Mouse (Mus musculus) heart, adult 8-10 months (tissue): ENCODE measurements at regions not wholly inside any gene's neighbourhood (a gene's known extent, or its start where the extent isn't known, plus 50 kb on each side); places are given as distances from the start of the nearest gene placed in this dataset.

Experiments used
- DNase-seq: peaks from one replicate; pipeline ENCODE4 v3.0.0; 2022; ENCODE audit warnings: low spot score

DNA sequence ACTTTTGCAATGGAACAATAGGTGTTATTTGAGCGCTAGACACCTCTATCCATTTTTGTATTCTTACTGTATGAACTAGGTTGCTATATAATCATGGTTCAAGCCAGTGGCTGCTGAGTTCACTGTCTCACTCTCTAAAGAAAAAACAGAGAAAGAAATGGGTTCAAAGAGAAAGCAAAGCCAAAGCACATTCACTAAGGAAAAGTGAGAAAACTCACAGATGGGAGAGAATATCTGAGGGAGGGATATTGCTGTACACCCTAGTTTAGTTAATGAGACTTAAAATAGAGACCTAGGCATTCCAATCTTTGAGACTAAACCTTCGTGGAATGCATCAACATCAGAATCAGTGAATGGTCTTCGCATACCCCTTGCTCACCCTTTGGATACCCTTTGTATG lies 371.0 kb downstream of the Fam198b start:
- no peak for DNase-seq

DNA sequence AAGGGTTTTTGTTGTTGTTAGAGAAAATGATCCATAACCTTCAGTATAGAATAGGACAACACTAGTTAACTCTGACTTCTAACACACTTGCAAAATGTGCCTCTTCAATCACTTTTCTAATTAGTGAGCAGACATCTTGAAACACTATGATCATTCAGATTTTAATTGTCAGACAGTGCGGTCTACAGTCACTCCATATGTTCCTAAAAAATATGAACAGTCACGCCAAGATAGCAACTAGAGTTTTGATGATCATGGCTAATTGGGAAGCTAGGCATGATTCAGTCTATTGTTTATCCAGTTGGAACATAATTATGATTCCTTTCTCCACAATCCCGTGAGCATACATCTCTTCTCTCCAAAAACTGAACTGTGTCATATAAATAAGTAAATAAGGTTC lies 372.1 kb downstream of the Fam198b start:
- DNase-seq: no peak

DNA sequence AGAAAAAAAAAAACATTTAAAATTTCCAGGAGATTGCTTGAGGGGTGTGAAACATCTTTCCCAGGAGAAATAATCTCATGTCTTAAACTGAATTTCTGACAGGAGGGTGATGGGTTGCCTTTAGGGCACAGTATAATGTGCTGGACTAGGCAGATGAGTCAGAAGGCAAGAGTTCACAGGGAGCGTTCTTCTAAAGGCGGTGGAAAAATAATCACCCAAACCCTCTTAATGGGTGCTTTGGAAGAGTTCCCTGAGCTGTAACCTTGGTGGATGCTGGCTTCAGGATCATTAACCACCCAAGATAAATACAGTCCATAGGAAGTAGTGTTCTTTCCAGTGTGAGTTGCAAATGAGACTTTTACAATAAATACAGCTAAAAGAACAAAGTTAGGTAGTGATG lies 378.8 kb downstream of the Fam198b start:
- DNase-seq: no peak

DNA sequence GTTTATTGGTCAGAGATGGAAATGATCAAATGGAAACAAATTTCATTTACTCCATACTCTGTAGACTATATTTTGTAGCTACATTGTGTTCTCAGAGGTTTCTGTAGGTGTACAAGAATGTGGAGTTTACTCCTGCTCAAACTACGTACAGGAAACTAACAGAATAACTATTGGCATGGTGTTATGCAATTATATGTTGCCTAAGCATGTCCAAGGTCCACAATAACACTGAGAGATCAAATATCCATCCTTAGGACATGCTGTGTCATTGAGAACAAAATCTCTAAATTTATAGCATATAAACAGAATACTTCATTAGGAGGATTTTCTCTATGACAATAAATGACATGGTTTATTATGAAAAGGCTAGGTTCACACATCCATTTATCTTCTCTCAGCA lies 400.3 kb downstream of the Fam198b start:
- no peak for DNase-seq

DNA sequence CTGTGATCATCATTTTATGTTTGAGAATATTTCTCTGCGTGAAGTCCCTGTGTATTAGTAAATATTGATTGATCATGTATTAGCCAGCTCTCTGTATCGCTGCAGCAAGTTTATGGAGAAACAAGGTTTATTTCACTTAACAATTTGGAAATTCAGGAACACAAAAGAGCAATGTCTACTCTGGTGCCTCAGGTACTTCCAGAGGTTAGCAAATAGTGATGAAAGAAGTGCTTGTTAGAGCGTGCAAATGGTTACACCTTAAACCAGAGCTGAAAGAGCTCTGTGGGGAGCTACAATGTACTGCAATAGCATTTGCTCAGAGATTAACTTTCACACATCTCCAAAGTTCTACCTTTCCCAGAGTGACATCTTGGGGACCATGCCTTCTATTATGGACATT lies 400.9 kb downstream of the Fam198b start:
- no peak for DNase-seq

DNA sequence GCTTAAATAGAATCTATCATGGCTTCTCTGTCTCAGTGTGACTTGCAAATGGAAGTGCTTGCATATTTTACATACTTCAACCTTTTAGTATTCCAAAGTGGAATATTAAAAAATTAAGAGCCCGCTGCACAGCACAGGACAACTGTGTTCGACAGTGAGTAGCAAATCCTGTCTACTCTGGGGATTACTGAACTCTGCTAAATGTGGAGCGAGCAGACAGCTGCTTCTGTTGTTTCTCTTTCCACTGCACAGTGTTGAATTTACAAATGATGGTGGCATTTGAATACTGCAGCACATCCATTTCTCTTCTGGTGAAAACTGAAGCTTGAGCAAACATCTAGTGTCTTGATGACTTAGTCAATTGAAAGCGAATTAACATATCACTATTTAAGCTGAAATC lies 409.2 kb downstream of the Fam198b start:
- no peak for DNase-seq

DNA sequence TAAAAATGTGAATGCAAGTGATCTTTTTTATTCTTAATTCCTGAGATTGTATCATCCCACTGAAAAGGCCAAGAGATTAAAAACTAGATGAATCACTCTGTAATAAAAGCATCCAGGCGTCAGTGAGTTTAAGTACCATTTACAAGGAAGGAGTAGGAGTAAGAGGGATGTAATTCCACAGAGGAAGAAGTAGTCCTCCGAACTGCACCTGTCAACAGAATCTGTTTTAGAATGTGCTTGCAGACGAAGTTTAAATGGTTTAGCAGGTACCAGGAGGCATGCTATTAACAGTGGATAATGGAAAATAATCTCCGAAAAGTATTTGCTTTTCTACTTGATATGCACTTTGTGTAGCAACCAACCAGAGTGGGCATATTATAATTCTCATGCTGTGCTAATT lies 423.3 kb downstream of the Fam198b start:
- no peak for DNase-seq

DNA sequence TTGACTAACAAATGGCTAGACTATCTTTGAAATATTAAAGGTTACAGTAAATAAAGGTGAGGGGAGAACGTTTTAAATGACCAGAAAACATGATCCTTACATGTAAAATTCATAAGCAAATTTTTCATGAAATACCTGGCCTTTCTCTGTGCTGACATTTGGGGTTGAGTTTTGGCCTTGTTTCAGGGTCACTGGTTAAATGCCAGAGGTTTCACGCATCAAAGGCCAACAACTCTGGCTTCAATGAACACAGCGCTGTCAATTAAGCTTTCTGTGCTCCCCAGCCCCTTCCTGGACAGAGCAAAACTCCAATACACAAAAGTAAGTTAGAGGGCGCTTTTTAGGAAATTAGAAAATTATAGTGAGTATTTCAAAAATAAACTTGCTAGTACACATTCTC lies 425.6 kb downstream of the Fam198b start:
- DNase-seq: no peak

DNA sequence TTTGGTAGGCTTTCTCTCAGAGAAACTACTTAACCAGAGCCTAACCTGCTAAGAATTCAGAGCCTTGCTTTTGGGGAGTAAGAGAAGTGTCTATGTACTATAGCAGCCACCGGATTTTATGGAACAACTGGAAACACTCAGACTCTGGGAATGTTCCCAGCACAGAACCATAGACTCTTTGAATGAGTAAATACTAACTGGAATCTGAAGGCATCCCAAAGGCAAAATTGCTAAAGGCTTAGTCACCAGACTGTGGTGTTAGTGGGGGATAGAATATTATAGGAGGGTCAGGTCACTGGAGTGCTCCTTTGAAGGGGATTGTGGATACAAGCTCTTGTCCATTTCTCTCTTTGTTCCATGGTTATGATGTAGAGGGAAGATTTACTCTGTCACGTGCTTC lies 427.4 kb downstream of the Fam198b start:
- no peak for DNase-seq

DNA sequence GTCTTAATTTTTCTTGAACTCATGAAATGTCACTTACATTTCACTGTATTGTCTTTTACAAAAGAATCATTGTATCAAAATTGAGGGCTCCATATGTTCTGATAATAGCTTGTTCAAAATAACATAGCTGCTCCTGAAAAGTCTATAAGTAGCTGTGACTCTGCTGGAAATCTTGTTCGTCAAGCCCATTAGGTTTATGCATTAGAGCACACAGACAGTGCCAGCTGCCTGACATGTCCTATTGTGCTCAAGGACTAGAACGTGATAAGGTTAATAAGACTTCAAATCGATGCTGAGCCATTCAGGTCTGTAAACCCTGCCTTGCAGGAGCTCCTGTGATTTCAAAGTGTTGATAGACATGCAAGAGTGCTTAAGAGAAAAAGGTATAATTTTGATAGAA lies 438.0 kb downstream of the Fam198b start:
- no peak for DNase-seq

DNA sequence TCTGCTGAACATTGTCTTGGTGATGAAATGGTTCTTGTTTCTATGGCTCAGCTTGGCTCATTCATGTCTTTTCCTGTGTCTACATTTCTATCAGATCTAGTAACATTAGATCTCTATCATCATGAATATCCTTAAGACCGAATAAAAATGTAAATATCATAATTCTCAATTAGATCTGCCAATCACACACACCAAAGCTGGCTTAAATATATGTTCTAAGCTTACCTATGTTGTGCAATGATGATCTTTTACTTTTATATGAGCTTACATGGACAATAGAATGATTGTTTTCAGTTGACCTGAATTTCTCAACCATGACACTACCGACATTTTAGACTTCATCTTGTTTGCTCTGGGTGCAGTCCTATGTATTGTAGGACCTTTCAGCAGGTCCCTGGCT lies 440.4 kb downstream of the Fam198b start:
- DNase-seq: no peak

DNA sequence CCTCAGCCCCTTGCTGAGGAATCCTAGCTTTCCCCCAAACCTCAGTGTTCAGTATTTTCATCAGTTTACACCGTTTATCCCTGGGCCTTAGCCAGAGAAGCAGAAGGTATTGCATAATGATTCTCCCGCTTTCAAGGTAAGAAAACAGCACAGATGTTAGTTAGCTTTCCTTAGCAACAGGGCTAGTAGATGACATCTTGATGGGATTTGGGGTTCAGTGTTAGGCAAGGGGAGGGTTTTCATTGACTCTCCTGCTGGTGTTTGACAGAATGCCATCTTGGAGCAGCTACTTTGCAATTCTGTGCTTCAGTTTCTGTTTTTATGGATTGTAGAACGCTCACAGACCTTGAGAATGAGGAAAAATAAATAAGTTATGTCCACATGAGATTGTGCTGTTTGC lies 447.4 kb downstream of the Fam198b start:
- no peak for DNase-seq

DNA sequence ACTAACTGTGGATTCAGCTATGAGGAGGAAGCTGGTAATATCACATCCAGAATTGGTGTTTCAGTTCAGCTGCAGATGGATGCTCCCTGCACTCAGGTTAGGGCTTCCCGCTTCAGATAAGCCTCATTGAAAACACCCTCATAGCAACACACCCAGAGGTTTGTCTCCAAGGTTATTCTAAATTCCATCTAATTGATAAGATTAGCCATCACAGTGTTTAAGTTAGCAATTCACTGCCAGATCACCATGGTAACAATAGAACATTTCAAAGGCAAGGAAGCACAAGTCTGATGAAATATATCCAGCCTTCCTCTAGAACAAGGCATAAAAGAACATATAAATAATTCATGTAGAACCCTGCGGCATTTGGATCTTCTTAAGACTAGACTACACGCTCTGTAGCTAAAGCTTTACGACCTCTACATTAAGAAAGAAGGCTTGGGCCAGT lies 450.1 kb downstream of the Fam198b start:
- no peak for DNase-seq

DNA sequence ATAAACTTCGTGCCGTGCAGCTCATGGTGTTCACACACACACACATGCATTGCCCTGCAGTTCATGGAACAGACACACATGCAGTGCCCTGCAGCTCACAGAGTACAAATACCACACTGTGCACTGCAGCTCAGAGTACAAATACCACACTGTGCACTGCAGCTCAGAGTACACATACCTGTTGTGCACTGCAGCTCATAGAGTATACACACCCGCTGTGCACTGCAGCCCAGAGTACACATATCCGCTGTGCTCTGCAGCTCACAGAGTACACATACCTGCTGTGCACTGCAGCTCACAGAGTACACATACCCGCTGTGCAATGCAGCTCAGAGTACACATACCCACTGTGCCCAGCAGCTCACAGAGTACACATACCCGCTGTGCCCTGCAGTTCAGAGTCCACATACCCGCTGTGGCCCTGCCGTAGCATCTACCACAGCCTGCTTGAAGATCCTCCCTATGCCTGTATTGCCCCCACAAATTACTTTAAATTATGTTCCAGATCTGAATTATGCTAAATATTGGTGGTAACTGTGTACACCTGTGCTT lies 451.9 kb downstream of the Fam198b start:
- DNase-seq: no peak

DNA sequence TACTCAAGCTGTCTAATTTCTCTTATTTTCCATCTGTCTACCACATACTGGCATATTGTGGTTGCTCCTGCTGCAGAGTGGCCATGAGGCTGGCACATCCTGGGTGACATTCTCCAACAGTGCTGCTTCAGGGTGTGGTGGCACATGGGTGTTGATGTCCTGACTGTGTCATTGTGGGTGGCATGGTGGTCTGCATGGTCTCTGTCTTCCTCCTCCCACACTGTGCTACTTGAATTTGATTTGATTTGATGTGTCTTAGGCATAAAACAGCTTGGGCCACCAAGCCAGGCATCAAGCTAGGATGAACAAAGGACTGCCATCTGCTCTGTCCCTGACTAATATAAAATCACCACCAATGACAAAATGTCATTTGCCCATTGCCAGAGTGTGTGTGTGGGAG lies 434.7 kb downstream of the Gria2 start:
- no peak for DNase-seq

DNA sequence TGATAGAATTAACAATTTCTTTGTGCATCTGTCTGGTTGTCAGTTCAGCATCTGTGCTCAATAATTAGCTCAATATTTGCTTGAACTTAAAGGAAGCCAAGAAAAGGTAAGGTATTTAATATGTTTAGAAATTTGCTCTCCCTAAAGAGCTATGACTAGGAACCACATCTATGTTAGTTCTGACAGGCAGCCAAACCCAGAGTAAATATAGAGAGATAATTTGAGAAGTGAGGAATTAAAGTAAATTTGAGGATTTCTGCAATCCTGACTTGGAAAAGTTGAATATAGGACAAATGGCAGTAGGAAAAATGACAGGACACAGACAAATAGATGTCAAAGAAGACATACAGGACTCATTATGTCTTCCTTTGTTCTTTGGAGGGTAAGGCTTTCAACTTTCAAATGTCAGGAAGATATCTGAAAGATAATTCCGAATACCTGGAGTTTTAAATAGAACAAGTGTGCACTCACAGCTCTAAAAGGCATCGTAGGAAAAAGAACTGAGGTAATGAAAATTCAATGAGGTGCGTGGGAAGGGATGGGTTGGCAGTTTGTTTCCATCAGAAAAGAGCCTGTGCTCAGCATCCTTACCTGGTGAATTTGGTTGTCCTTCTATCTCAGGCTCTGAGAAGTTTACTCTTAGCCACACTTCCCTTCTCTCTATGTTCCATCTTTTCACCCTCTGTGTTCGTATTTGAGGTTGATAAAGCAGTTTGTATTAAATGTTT lies 433.3 kb downstream of the Gria2 start:
- no peak for DNase-seq

DNA sequence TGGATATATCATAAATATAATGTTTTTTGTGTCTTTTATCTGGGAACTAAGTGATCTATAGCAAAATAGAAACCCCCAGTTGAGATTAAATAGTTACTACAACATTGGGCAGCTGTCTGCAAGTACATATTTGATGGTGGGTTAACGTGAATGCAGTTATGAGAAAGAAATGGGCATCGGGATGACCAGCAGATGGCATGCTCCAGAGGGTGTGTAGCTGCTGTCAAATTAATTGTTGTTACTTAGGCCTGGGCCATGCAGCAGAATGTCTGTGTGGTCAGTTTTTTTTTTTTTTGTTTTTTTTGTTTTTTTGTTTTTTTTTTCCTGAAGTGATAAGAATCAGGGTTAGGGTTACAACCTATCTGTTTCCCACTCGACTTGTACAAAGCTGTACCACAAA lies 430.2 kb downstream of the Gria2 start:
- no peak for DNase-seq

DNA sequence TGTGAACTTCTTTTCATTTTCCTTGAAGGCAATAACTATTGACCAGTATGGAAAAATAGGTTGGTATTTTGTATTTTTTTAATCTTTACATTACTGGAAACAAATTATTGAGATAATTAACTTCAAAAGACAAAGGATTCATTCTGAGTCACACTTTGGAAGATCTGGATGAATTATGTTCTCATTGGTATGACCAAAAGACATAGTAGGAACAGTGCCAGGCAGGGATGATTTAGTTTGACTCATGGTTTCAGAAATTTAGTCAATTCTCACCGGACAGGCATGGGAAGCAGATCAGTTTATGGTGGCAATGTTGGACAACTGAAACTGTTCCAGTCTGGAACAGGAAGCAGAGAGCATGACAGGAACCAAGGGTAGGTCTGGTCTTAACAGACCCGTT lies 416.6 kb downstream of the Gria2 start:
- no peak for DNase-seq

DNA sequence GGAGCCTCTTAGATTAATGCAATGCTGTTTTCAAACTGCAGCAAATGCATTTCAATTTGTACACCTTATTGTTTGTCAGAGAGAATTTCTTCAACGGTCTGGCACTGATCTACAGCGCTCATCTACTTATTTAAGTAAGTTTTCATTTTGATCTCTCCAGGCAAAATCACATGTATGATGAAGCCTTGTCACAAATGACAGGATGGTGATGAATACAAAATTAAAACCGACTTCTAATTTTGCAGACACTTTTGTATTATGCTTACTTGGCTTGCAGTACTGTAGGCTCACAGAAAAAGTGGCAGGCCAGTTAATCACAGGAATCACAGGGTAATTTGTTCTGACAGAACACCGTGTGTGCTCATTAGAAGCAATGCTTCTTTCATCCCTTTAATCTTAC lies 406.4 kb downstream of the Gria2 start:
- DNase-seq: no peak

DNA sequence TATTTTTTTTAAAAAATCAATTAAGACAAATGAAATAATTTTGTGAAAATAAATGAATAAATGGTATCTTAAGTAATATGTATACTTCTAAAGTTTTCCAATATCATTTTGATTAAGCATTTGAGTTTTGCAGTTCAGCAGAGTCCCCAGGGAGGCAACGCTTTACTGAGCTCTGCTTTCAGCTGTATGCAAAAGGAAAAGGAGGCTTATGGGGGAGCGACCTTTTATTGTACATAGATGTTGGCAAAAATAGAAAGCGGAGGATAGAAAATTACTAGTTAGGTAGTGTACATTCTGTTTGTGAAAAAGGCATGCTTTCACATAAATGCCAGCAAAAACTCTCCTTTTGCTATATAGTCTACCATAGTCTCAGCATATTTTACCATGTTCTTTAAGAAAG lies 382.2 kb downstream of the Gria2 start:
- DNase-seq: no peak

DNA sequence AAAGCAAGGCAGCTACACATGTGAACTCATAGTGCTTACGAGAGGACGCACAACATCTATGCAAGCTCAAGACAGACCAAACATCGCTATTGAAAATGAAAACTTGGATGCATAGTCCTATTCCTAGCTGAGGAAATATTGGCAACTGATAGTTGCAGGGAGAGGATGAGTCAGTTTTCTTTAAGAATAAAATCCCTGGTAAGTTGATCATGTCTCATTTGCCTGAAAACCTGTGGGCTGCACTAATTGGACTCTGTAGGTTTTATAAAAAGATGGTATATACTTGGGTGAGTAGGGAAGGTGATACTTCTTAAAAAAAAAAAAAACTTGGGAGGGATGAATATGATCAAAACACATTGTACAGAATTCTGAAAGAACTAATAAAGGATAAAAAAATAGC lies 381.2 kb downstream of the Gria2 start:
- no peak for DNase-seq

DNA sequence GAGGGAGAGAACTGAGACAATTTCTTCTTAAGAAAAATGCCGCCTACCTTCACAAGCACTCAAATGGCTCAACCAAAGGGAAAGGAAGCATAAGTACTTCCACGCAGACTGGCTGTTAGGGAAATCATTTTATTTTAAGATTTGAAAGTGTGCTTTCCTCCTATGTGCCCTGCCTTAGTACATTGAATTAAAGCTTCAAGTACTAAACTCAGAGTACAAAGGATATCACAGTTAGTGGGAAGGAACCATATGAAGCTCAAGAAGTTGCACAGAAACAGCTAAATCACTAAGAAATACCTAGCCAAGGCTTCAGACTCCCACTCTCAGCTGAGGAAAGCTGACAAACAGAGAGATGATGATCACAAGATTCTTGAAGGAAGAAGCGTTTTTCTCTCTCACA lies 380.5 kb downstream of the Gria2 start:
- no peak for DNase-seq

DNA sequence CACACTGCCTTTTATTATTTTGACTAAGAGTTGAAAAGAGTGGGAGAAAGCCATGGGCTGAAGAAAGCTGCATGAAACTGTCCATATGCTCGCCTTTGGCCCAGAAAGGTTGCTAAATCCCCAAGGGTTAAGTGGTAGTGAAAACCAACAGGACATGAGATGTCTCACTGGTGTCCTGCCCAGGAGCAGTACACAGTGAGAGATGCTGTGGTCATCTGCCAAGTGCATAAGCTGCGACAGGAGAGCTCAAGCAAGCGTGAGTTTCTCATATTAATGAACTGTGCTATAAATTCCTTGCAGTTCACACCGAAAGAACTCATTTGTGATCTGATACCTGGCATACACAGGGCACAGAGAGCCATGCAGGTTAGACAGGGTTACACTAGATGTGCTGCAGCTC lies 380.0 kb downstream of the Gria2 start:
- DNase-seq: no peak
